Mouse (Mus musculus): ENCODE results near the gene Rnf185.

DNA sequence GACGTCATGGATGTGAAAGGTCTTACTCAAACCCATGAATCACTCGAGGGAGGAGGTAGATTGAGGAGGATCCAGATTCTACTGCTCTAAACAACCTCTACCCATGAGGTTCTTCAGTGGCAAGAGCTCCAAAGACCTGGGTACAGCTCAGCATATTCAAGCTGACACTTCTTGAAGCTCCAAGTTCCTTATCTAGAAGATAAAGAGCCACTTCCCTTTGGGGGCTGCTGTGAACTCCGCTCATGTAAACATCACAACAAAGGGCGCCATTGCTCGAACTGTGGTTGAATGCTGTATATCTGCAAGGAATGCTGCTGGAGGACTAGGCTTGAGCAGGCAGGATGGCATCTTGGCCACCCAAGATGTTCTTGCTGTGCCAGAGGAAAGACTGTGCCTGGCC is 36.9 kb upstream of the Rnf185 start:
- TF ChIP-seq CTCF (IDR thresholded peaks at IDR 0.05; ENCODE audit: borderline replicate concordance, control insufficient read depth, extremely low read depth, insufficient read depth, low read length, poor library complexity) (no peak), POLR2A (IDR thresholded peaks at IDR 0.05; ENCODE audit: control insufficient read depth, extremely low read depth, insufficient read depth, low read length, poor library complexity) (no peak)
